Mouse (Mus musculus) liver, postnatal 0 days (tissue): Measurements from ENCODE around the gene Slc6a5. TPM values are rescaled to one million over a fixed set of nuclear protein-coding genes. Genes with fewer than 3 reads are reported as not detected.
"Not testable (repeated sequence)": the region's sequence is repeated elsewhere in the genome, so short reads cannot be mapped to it uniquely, and the experiment has no call there.

Experiments
- ATAC-seq: fragments of 200-750 bp; cut with Nextera tagmentation; 2 replicates; pipeline ENCODE4 v1.8.0; 2017; ENCODE audit warnings: mild to moderate bottlenecking, moderate library complexity
- DNase-seq: peaks from one replicate; pipeline ENCODE4 v3.0.0-alpha.2; 2016
- H3K27ac ChIP-seq: fragments of 300-500 bp; sonication (generic); 2 replicates; pipeline ENCODE4 v1.5.1; 2014; ENCODE audit warnings: antibody characterized with exemption, moderate library complexity, mild to moderate bottlenecking, low read depth
- H3K27me3 ChIP-seq: fragments of 300-500 bp; sonication (generic); 2 replicates; pipeline ENCODE4 v1.6.1; 2014; ENCODE audit warnings: low read length, control low read depth, mixed read lengths; ENCODE audit not compliant: insufficient read depth
- H3K36me3 ChIP-seq: fragments of 300-500 bp; sonication (generic); replicated peaks from 2 replicates; pipeline ENCODE4 v1.6.1; 2014; ENCODE audit warnings: mild to moderate bottlenecking, control low read depth, low read length, moderate library complexity, mixed read lengths; ENCODE audit not compliant: insufficient read depth
- H3K4me1 ChIP-seq: fragments of 300-500 bp; sonication (generic); 2 replicates; pipeline ENCODE4 v1.6.1; 2014; ENCODE audit warnings: antibody characterized with exemption, mild to moderate bottlenecking, control low read depth; ENCODE audit not compliant: insufficient read depth
- H3K4me2 ChIP-seq: fragments of 300-500 bp; sonication (generic); 2 replicates; pipeline ENCODE4 v1.6.1; 2014; ENCODE audit warnings: low read depth, mild to moderate bottlenecking, low read length, moderate library complexity, mixed read lengths
- H3K4me3 ChIP-seq: fragments of 300-500 bp; sonication (generic); 2 replicates; pipeline ENCODE4 v1.5.1; 2014; ENCODE audit warnings: low read depth, low read length
- H3K9ac ChIP-seq: fragments of 300-500 bp; sonication (generic); replicated peaks from 2 replicates; pipeline ENCODE4 v1.6.1; 2014; ENCODE audit warnings: mild to moderate bottlenecking, moderate library complexity
- H3K9me3 ChIP-seq: fragments of 300-500 bp; sonication (generic); 2 replicates; pipeline ENCODE4 v1.6.1; 2016; ENCODE audit warnings: mild to moderate bottlenecking, control low read depth, low read length, mixed read lengths
- CTCF ChIP-seq: sonication (generic); IDR thresholded peaks from 2 replicates; pipeline ENCODE4 v1.5.1; 2016; ENCODE audit warnings: antibody characterized with exemption, low read depth
- EP300 ChIP-seq: IDR thresholded peaks from 2 replicates; pipeline ENCODE4 v1.6.1; 2016; ENCODE audit warnings: antibody characterized with exemption, low read depth, mild to moderate bottlenecking
- WGBS: fragments of 180-500 bp; shearing (Covaris S2); extraction: QIAGEN DNeasy Blood & Tissue Kit; methylation state at CpG from one replicate; pipeline ENCODE4 v1.1.7; 2014; ENCODE audit not compliant: insufficient replicate concordance; 5-methylcytosine and 5-hydroxymethylcytosine counted together
- polyA plus RNA-seq: library from polyadenylated mRNA; unstranded; fragments of >200 nt; fragmentation: Nextera tagmentation; extraction: Ambion mirVana; gene quantifications from 2 replicates; pipeline ENCODE4 v1.2.1, GENCODE M21; 2015

The Slc6a5 gene
- polyA plus RNA-seq, 1 experiment from 2014 or later = not detected

DNA sequence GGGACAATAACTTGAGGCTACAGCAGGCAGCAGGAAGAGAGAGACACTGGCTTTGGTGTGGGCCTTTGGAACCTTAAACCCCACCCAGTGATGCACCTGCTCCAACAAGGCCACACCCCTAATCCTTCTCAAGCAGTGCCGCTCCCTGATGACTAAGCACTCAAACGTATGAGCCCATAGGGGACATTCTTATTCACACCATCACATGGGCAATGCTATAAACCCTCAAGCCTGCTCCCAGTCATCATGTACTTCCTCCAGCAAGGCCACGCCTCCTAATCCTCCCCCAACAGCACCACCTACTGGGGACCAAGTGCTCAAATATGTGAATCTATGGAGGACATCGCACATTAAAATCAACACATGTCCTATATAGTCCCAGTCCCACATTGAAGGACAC lies 9.5 kb downstream of the Slc6a5 start:
- 68% methylated on average over 4 of the region's 4 CpGs for WGBS
- Histone ChIP-seq H3K4me3 (no peak overlapping the region), H3K36me3 (no peaks in the 10 kb centered on the region), H3K4me2 (no peak overlapping the region), H3K27me3 (peaks cover 32% of the 10 kb centered on the region), H3K9ac (no peak overlapping the region), H3K4me1 (no peaks in the 10 kb centered on the region), H3K9me3 (0 out of 2 replicates have a peak, but pooled peaks cover 3% of the 10 kb centered on the region), H3K27ac (no peak overlapping the region)
- ATAC-seq (no peak), DNase-seq (no peak)
- no peak for TF ChIP-seq EP300
- no peak for TF ChIP-seq CTCF

DNA sequence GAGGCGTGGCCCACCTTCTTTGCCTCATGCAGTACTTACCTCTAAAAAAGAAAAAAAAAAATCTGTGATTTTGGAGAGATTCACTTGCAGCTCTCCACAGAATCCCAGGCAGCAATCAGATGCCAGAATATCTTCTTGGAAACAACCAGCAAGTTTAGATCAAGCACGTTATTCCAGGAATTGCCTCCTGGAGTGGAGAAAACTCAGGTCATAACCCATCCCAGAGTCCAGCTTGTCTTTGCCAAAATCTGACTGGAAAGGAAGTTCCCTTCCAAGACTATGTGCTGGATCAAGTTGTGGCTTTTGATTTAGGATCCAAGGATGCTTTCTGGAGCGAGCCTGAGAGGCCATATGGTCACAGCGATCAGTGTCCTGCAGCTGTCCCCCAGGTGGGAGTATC lies 10.8 kb downstream of the Slc6a5 start:
- Histone ChIP-seq H3K27me3 (peaks cover 19% of the 10 kb centered on the region), H3K9ac (no peak overlapping the region), H3K4me1 (no peaks in the 10 kb centered on the region), H3K4me2 (no peak overlapping the region), H3K9me3 (0 out of 2 replicates have a peak, but pooled peaks cover 3% of the 10 kb centered on the region), H3K4me3 (no peak overlapping the region), H3K27ac (no peak overlapping the region), H3K36me3 (no peaks in the 10 kb centered on the region)
- 63% methylated on average over 4 of the region's 4 CpGs for WGBS
- no peak for ATAC-seq
- no peak for DNase-seq
- TF ChIP-seq CTCF = no peak
- no peak for TF ChIP-seq EP300

DNA sequence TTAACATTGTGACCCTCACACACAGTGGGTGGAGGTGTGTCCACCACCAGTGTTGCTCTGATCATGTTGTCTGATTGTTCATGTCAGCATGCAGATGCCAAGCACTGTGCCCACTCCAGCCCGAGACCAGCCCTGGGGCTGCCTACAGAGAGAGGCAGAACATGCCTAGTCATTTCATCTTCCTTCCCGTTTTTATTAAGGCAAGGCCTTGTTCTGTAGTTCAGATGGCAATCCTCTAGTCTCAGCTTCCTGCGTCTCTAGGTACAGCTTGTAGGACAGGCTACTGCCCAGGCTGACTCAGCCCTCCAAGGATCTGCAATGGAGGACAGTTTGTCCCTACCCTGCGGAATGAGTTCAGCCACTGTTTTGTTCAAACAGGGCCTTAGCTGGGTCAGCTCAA lies 13.0 kb downstream of the Slc6a5 start:
- DNase-seq = no peak
- Histone ChIP-seq H3K27me3 (peaks cover under 1% of the 10 kb centered on the region; the same call in 1 of the 2 replicates), H3K4me3 (no peak overlapping the region), H3K4me1 (no peaks in the 10 kb centered on the region), H3K4me2 (peak overlapping the region; percentile 35), H3K36me3 (no peaks in the 10 kb centered on the region), H3K9ac (no peak overlapping the region), H3K27ac (no peak overlapping the region), H3K9me3 (0 out of 2 replicates have a peak, but pooled peaks cover 3% of the 10 kb centered on the region)
- ATAC-seq = peak; percentile 17; the same call in 1 of the 2 replicates
- WGBS = 26% methylated on average over 4 of the region's 4 CpGs
- TF ChIP-seq CTCF = no peak
- TF ChIP-seq EP300 = no peak

DNA sequence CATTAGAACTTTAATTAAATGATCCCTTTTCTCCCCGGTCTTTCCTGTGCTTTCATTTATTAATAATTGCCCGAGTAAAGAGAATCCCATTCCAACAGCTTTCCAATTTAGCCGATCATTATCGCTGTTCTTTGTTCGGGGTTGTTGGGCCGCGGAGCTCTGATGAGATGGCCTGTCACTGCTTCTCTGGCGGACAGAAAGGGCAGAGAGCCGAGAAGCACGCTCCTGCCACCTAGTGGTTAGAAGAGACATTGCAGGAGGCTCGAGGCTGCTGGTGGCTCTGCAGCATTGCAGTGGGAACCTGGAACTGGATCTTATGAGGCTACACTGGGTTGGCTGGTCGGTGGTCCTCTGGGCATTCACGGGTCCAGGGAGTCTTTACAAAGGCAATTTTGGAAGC lies 13.4 kb downstream of the Slc6a5 start:
- TF ChIP-seq EP300 (no peak), CTCF (peak; percentile 96)
- peak overlapping the region; percentile 35 for H3K4me2 ChIP-seq

DNA sequence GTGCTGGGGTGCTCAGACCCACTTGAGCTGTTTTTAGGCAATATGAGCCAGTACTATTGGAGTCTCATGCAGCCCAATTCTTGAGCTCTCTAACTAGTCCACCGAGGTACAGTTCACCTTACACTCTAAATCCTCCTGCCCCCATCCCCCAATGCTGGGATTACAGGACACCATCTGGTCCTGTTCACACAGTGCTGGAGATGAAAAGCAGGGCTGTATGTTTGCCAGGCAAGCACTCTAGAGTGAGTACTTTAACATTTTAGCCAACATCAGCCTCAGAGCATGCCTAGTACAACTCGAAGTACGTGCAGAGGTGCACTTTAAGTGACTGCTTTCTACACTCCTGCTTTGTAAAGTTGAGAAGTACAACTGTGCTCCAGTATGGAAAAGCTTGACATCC lies 18.6 kb downstream of the Slc6a5 start:
- H3K4me1 ChIP-seq = no peaks in the 10 kb centered on the region
- no peaks in the 10 kb centered on the region for H3K9me3 ChIP-seq
- H3K4me2 ChIP-seq = no peak overlapping the region
- H3K27ac ChIP-seq = no peak overlapping the region
- no peak overlapping the region for H3K4me3 ChIP-seq
- DNase-seq (no peak), ATAC-seq (no peak)
- TF ChIP-seq EP300 (no peak), CTCF (no peak)
- no peaks in the 10 kb centered on the region for H3K27me3 ChIP-seq
- H3K36me3 ChIP-seq = no peaks in the 10 kb centered on the region
- WGBS = 55% methylated on average over 3 of the region's 3 CpGs
- H3K9ac ChIP-seq = no peak overlapping the region

More for the DNA sequence above, 13.4 kb downstream of the Slc6a5 start:
- no peaks in the 10 kb centered on the region for H3K27me3 ChIP-seq
- peak; percentile 71 for DNase-seq
- no peak overlapping the region for H3K9ac ChIP-seq
- 1% methylated on average over 13 of the region's 13 CpGs for WGBS
- H3K4me1 ChIP-seq = no peaks in the 10 kb centered on the region
- H3K27ac ChIP-seq = no peak overlapping the region
- no peak overlapping the region for H3K4me3 ChIP-seq
- ATAC-seq = peak; percentile 73
- no peaks in the 10 kb centered on the region for H3K36me3 ChIP-seq
- 0 out of 2 replicates have a peak, but pooled peaks cover 3% of the 10 kb centered on the region for H3K9me3 ChIP-seq

DNA sequence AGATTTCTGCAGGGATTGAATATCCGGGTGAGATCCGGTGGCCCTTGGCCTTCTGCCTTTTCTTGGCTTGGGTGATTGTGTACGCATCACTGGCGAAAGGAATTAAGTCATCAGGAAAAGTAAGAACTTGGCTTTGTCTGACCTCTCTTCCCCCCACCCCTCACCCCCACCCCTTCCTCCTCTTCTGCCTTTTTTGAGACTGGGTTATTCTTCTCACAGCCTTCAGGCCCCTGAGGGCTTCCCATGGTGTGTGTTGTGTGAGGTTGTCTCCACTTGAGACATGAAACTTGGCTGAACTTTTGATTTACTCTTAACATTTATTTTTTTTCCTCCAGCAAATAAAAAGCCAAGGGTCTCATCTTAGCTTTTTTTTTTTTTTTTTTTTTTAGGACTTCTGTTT lies 20.1 kb downstream of the Slc6a5 start:
- TF ChIP-seq CTCF = no peak
- no peak for TF ChIP-seq EP300
- H3K4me2 ChIP-seq = no peak overlapping the region
- 70% methylated on average over 4 of the region's 4 CpGs for WGBS

DNA sequence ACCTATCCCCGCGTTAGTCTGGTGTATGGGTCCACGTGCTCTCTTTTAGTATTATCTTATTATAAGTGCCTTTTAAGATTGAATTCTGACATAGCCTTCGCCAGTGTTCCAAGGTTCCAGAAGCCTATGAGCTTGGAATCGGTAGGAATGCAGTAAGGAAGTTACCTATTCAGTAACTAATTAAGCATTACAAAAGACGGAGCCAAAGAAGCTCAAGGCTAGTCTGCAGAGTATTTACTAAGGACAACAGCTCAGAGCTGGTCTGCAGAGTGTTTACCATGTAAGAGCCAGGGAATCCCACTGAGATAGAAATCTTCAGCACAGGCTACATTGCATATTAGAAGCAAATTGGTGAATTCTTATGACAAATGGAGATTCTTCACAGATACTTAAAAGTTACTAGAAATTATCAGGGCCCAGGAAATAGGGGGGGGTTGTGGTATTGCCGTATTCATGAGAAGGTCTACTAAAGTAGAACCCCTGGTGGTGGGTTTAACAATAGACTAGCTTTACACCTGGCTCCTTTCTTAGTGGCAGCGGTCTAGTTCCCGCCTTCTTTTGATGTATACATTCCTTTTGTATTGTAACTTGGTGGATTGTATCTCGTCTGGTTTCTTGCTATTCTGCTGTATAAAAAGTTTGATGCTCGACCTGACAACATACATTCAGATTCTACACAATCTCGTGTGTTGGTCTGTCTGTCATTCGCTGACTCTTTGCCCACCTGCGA lies 23.6 kb downstream of the Slc6a5 start:
- H3K9me3 ChIP-seq, DNase-seq, H3K9ac ChIP-seq, H3K4me2 ChIP-seq, H3K4me1 ChIP-seq, H3K36me3 ChIP-seq, H3K27me3 ChIP-seq, H3K4me3 ChIP-seq, ATAC-seq, H3K27ac ChIP-seq: not testable (repeated sequence)
- 76% methylated on average over 14 of the region's 14 CpGs for WGBS

More for the DNA sequence above, 20.1 kb downstream of the Slc6a5 start:
- no peak overlapping the region for H3K4me3 ChIP-seq
- H3K4me1 ChIP-seq = no peaks in the 10 kb centered on the region
- H3K27ac ChIP-seq = no peak overlapping the region
- no peak for DNase-seq
- no peaks in the 10 kb centered on the region for H3K27me3 ChIP-seq
- H3K36me3 ChIP-seq = no peaks in the 10 kb centered on the region
- no peak overlapping the region for H3K9ac ChIP-seq
- H3K9me3 ChIP-seq = no peaks in the 10 kb centered on the region
- no peak for ATAC-seq
